Mouse (Mus musculus): ENCODE data around the gene Tuba3a. TPM values are rescaled to one million over a fixed set of nuclear protein-coding genes. Genes with fewer than 3 reads are reported as not detected.

Gene Tuba3a
- polyA plus RNA-seq, 2 experiments, result 0.47 TPM; not detected in 1

- ATAC-seq (ENCODE audit: low FRiP score, low read depth), result no peak
- Histone ChIP-seq H3K4me1 (ENCODE audit: control insufficient read depth, insufficient read depth, low read length) (peaks cover 4% of the 10 kb centered on the region), H3K9ac (ENCODE audit: low read depth, low read length, severe bottlenecking) (no peak overlapping the region), H3K4me2 (replicated peaks; ENCODE audit: low read depth, low read length, severe bottlenecking) (no peak overlapping the region), H3K36me3 (ENCODE audit: control insufficient read depth, insufficient read depth, low read length) (no peaks in the 10 kb centered on the region), H3K27me3 (ENCODE audit: control insufficient read depth, insufficient read depth, low read length) (peaks cover 27% of the 10 kb centered on the region), H3K4me3 (replicated peaks; ENCODE audit: low read length) (no peak overlapping the region), H3K27ac (replicated peaks; ENCODE audit: low read depth, low read length) (no peak overlapping the region), H3K9me3 (ENCODE audit: control insufficient read depth, low read length) (no peaks in the 10 kb centered on the region)
- TF ChIP-seq POLR2A (IDR thresholded peaks at IDR 0.05; ENCODE audit: borderline replicate concordance, extremely low read depth, insufficient read depth, insufficient read length), result no peak
- no peak for DNase-seq (ENCODE audit: low spot score)
- whole genome bisulfite sequencing, result 80% methylated on average over 6 of the region's 6 CpGs
Measured at GRCm38 (mm10) chr6:125325337-125325736, 39.5 kb upstream of the Tuba3a start.

- no peak for TF ChIP-seq POLR2A (IDR thresholded peaks at IDR 0.05; ENCODE audit: borderline replicate concordance, extremely low read depth, insufficient read depth, insufficient read length)
- no peaks in the 10 kb centered on the region for H3K4me1 ChIP-seq (ENCODE audit: control insufficient read depth, insufficient read depth, low read length)
- H3K9me3 ChIP-seq (ENCODE audit: control insufficient read depth, low read length), result no peaks in the 10 kb centered on the region
- H3K27ac ChIP-seq (replicated peaks; ENCODE audit: low read depth, low read length), result no peak overlapping the region
- DNase-seq (ENCODE audit: low spot score), result no peak
- WGBS, result 63% methylated on average over 6 of the region's 6 CpGs
- no peak for ATAC-seq (ENCODE audit: low FRiP score, low read depth)
- H3K27me3 ChIP-seq (ENCODE audit: control insufficient read depth, insufficient read depth, low read length), result peaks cover 36% of the 10 kb centered on the region
- no peaks in the 10 kb centered on the region for H3K36me3 ChIP-seq (ENCODE audit: control insufficient read depth, insufficient read depth, low read length)
- H3K4me2 ChIP-seq (replicated peaks; ENCODE audit: low read depth, low read length, severe bottlenecking), result no peak overlapping the region
- no peak overlapping the region for H3K9ac ChIP-seq (ENCODE audit: low read depth, low read length, severe bottlenecking)
- no peak overlapping the region for H3K4me3 ChIP-seq (replicated peaks; ENCODE audit: low read length)
Measured at GRCm38 (mm10) chr6:125323547-125323946, 37.7 kb upstream of the Tuba3a start.

DNA sequence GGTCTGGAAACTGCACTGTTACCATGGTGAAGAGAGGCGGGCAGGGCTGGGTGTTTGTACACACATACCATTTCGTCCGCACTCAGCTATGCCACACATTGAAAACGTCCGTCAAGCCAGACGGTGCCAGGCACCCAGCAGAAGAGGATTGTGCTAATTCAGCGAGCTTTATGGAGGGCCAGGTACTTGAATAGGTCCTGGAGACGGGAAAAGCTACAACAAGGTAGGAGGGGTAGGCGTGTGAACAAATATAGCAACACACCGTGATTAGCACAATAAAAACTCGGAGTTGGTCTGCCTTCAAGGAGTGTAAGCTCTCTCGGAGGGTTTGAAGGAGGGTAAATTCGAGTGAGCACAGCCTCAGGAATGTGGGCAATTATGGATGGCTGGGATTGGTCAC, 37.0 kb upstream of the Tuba3a start:
- Histone ChIP-seq H3K9ac (ENCODE audit: low read depth, low read length, severe bottlenecking) (no peak overlapping the region), H3K4me3 (replicated peaks; ENCODE audit: low read length) (no peak overlapping the region), H3K27me3 (ENCODE audit: control insufficient read depth, insufficient read depth, low read length) (peaks cover 36% of the 10 kb centered on the region), H3K4me1 (ENCODE audit: control insufficient read depth, insufficient read depth, low read length) (no peaks in the 10 kb centered on the region), H3K4me2 (replicated peaks; ENCODE audit: low read depth, low read length, severe bottlenecking) (no peak overlapping the region), H3K36me3 (ENCODE audit: control insufficient read depth, insufficient read depth, low read length) (no peaks in the 10 kb centered on the region), H3K27ac (replicated peaks; ENCODE audit: low read depth, low read length) (no peak overlapping the region), H3K9me3 (ENCODE audit: control insufficient read depth, low read length) (no peaks in the 10 kb centered on the region)
- ATAC-seq (ENCODE audit: low FRiP score, low read depth) (no peak), DNase-seq (ENCODE audit: low spot score) (no peak)
- 49% methylated on average over 13 of the region's 13 CpGs for WGBS
- TF ChIP-seq POLR2A (IDR thresholded peaks at IDR 0.05; ENCODE audit: borderline replicate concordance, extremely low read depth, insufficient read depth, insufficient read length), result no peak

DNA sequence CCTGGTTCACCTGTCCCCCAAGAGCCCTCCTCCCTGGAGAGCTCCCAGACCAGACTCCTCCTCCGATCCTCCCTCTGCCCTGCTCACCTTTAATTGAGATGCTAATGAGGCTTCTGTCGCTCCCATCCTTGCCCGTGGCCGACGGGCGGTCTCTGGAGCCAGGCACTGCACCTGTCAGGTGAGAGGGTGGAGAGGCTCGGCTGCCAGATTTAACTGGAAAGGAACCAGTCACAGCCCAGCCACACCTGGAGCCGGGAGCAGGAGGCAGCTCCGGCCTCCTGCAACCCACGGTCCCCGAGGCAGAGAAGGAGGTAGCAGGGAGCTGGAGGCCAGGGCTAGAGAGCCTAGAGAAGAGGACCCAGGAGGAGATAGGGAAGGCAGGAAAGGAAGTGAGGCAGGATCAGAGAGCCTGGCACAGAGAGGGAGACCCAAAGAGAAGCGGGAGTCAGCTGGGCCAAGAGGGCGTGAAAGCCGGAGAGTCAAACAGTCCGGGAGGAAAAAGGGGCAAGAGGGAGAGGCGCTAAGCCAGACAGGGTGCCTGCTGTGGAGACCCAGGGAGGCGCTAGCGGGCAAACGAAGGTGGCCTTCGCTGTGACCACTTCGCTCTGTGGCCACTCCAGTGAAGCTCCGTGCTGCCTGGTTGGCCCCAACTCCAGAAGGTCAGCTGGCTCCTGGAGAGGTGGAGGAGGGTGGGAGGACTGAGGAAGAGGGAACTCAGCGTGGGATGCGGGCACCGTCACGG, 35.4 kb upstream of the Tuba3a start:
- DNase-seq (ENCODE audit: low spot score), result no peak

GRCm38 (mm10) chr6:125320323-125320722, 34.5 kb upstream of the Tuba3a start, which contains the start of gene Scnn1a:
TSS of gene Scnn1a (plus strand) at chr6:125320659.
- Histone ChIP-seq H3K4me2 (replicated peaks; ENCODE audit: low read depth, low read length, severe bottlenecking) (no peak within 1 kb of the TSS), H3K9me3 (ENCODE audit: control insufficient read depth, low read length) (no peaks in the 10 kb centered on the region), H3K4me1 (ENCODE audit: control insufficient read depth, insufficient read depth, low read length) (no peaks in the 10 kb centered on the region), H3K36me3 (ENCODE audit: control insufficient read depth, insufficient read depth, low read length) (no peaks in the 10 kb centered on the region), H3K27me3 (ENCODE audit: control insufficient read depth, insufficient read depth, low read length) (peaks cover 36% of the 10 kb centered on the region), H3K27ac (replicated peaks; ENCODE audit: low read depth, low read length) (no peak within 1 kb of the TSS), H3K9ac (ENCODE audit: low read depth, low read length, severe bottlenecking) (0 out of 2 replicates have a peak within 1 kb of the TSS, but pooled peaks have one; percentile 12), H3K4me3 (replicated peaks; ENCODE audit: low read length) (no peak within 1 kb of the TSS)
- 77% methylated on average over 1 of the region's 1 CpGs for WGBS
- no peak for TF ChIP-seq POLR2A (IDR thresholded peaks at IDR 0.05; ENCODE audit: borderline replicate concordance, extremely low read depth, insufficient read depth, insufficient read length)
- no peak for ATAC-seq (ENCODE audit: low FRiP score, low read depth)
- DNase-seq (ENCODE audit: low spot score), result no peak

More for the DNA sequence above, 35.4 kb upstream of the Tuba3a start:
- 11% methylated on average over 26 of the region's 26 CpGs for WGBS
- Histone ChIP-seq H3K4me3 (replicated peaks; ENCODE audit: low read length) (no peak overlapping the region), H3K9me3 (ENCODE audit: control insufficient read depth, low read length) (no peaks in the 10 kb centered on the region), H3K27ac (replicated peaks; ENCODE audit: low read depth, low read length) (no peak overlapping the region), H3K27me3 (ENCODE audit: control insufficient read depth, insufficient read depth, low read length) (peaks cover 36% of the 10 kb centered on the region), H3K9ac (ENCODE audit: low read depth, low read length, severe bottlenecking) (0 out of 2 replicates have a peak overlapping the region, but pooled peaks have one; percentile 12), H3K36me3 (ENCODE audit: control insufficient read depth, insufficient read depth, low read length) (no peaks in the 10 kb centered on the region), H3K4me2 (replicated peaks; ENCODE audit: low read depth, low read length, severe bottlenecking) (no peak overlapping the region), H3K4me1 (ENCODE audit: control insufficient read depth, insufficient read depth, low read length) (no peaks in the 10 kb centered on the region)
- TF ChIP-seq POLR2A (IDR thresholded peaks at IDR 0.05; ENCODE audit: borderline replicate concordance, extremely low read depth, insufficient read depth, insufficient read length), result no peak
- ATAC-seq (ENCODE audit: low FRiP score, low read depth), result no peak
